Mouse (Mus musculus) kidney, postnatal 25 days (tissue): Measurements from ENCODE around the gene Nsd1.

Experiments
- DNase-seq, 2 experiments: peaks; one replicate each; pipeline ENCODE4 v3.0.0; 2021; ENCODE audit warnings: mixed read lengths in 2 of 2

The Nsd1 gene

DNA sequence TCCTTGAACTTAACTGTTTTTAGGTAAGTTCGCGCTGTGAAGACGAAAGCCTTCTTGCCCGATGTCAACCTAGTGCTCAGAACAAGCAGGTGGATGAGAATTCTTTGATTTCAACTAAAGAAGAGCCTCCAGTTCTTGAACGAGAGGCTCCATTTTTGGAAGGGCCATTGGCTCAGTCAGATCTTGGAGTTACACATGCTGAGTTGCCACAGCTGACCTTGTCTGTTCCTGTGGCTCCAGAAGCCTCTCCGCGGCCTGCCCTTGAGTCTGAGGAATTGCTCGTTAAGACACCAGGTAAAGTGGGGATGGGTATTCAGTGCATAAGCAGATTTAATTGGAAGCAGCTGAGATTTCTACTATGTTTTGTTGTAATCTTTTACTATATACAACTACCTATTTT, 51.9 kb downstream of the Nsd1 start:
- DNase-seq, result no peak

DNA sequence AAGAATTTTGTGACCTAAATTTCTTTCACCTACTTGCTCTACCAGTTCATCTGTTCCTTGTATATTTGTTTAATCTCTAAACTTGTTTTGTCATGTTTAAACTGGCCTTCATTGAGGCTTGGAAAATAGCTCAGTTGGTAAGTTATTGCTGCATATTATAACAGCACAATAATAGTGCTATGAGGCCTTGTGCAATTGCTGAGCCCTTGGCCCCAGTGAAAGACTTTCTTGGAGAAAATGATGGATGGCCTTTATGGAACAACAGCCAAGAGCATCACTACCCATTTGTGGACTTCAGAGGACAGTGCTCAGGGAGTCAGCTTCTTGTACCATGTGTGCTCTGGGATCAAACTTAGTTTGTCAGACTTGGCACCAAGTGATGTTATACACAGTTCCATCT, 52.5 kb downstream of the Nsd1 start:
- DNase-seq, result no peak

DNA sequence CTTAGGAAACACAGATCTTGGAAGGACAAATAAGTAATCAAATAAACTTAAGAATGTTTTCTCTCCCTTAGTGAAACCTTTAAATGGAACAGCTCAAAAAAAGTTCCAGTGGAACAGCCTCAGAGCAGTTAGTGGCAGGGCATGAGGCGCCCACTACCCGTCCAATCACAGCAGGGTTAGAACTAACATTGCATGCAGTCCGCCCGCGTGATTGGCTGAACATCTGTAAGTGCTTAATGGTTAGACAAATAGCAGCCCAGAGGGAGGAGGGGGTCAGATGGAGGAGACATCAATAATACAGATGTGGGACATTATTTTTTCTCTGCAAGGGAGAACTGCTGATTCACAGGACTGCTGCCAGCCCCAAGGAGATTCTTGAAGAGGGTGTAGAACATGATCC, 67.6 kb downstream of the Nsd1 start:
- no peak for DNase-seq

DNA sequence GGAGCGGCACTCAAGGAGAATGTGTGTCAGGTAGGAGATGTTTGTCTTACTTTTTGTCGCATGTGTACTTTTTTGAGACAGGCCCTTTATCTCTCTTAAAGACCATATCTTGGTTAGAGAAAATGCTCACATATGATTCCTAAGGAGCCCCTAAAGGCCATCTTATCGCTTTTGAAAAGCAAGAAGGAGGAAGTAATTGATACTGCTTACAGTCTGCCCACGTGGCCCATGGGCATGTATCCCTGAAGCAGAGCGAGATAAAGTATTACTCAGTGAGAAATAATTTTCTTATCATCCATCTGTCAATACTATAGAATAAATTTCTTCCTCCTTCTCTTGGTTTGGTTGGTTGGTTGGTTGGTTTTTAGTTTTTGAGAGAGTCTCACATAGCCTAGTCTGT, 68.1 kb downstream of the Nsd1 start:
- DNase-seq, result no peak

DNA sequence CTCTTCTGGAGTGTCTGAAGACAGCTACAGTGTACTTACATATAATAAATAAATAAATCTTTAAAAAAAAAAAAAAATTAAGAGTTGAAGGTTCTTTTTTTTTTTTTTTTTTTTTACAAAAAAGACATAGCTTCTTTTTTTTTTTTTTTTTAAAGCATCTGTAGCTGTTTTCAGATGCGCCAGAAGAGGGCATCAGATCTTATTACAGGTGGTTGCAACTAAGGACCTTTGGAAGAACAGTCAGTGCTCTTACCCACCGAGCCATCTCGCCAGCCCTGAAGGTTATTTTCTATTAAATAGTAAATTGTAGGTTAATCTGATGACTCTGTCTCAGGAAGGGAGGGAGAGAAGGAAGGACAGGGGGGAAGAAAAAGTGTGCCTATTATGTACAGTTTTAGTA, 79.3 kb downstream of the Nsd1 start:
- peak in 1 of 2 experiments; percentile 22 for DNase-seq

DNA sequence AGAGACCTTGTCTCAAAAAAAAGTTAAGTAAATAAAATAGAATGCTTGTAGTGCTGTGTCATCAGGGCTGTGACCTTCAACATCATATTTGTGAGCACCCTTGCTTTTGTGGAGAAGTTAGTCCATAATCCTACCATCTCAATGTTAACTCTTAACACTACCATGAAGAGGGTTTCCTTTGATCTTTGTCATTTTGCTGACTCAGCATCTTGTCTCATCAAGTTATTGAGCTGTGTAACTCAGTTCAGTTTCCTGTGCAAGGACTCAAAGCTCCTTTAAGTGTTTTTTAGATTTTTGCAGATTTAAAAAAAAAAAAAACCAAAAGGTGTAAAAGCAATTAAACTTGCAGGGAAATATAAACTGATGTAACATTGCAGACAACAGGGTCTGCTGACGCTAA, 87.2 kb downstream of the Nsd1 start:
- no peak for DNase-seq

DNA sequence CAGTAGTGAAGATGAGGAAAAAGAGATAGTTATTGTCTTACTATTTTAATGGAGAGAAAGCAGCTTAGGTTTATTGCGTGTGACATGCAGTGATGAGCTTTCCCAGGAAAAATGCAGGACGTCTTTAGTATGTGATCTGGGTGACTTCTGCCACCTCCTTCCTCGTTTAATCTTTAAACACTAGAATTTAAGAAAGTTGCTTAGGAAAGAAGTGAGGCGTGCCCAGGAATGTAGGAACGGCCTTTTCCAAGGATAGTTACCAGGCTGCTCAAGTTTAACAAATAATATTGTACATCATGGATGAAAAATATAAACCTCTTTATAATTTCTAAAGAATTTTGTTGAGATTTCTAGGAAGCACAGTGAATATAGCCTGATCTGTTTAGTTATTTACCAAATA, 91.3 kb downstream of the Nsd1 start:
- no peak for DNase-seq

DNA sequence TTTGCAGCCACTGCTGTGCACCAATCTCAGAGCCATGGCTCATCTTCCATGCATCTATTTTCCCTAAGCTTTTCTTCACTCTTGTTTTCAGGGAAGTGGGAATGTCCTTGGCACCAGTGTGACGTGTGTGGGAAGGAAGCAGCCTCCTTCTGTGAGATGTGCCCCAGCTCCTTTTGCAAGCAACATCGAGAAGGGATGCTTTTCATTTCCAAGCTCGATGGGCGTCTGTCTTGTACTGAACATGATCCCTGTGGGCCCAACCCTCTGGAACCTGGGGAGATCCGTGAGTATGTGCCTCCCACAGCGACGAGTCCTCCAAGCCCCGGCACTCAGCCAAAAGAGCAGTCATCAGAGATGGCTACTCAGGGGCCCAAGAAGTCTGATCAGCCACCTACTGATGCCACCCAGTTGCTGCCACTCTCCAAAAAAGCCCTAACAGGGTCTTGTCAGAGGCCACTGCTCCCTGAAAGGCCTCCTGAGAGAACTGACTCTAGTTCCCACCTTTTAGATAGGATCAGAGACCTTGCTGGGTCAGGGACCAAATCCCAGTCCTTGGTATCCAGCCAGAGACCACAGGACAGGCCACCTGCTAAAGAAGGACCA, 102.5 kb downstream of the Nsd1 start:
- no peak for DNase-seq

DNA sequence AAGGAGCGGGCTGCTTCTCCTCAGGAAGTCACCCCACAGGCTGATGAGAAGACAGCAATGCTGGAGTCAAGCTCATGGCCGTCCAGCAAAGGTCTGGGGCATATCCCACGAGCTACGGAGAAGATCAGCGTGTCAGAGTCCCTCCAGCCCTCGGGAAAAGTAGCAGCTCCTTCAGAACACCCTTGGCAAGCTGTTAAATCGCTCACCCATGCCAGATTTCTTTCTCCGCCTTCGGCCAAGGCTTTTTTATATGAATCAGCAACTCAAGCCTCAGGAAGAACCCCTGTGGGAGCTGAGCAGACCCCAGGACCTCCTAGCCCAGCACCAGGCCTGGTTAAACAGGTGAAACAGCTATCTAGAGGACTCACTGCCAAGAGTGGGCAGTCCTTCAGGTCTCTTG, 103.5 kb downstream of the Nsd1 start:
- DNase-seq, result no peak

DNA sequence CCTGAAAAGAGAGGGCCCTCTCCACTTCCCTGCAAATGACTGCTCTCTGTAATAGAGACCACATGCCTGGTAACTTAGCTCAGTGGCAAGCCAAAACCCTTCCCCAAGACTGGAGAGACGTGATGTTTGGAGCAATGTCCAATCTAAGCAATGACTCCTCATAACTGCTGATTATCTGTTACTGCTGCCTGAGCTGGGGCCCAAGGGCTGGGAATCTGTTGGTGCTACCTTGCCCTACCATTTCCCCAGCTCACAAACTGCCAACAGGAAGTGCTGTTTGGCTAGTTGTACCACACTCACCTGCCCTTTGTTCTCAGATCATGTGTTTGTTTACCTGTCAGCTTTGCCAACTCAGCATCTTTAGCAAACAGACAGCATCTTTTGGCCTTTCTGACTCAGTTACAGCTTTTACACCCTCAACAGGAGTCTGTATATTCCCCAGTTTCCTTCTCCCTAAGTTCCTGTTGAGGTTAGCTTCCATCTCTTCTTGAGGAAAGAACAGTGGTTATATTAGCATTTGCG, 105.4 kb downstream of the Nsd1 start:
- DNase-seq, result no peak

DNA sequence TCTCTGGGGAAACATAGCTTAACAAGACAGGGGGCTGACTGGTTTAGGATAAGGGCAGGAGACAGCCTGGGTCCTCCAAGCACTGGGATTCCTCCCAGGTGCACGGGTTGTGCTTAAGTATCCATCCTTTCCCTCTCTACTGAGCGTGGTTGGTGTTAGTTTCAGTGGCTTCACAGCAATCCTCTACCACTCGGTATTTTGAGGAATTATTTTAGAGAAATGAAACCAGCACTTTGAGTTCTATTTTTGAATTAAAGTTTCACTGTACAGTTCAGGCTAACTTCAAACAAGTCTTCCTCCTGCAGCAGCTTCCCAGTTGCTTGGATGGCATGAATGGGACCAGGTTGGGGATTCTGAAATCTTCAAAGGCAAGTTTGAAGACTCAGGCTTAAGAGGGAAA, 108.8 kb downstream of the Nsd1 start:
- no peak for DNase-seq

DNA sequence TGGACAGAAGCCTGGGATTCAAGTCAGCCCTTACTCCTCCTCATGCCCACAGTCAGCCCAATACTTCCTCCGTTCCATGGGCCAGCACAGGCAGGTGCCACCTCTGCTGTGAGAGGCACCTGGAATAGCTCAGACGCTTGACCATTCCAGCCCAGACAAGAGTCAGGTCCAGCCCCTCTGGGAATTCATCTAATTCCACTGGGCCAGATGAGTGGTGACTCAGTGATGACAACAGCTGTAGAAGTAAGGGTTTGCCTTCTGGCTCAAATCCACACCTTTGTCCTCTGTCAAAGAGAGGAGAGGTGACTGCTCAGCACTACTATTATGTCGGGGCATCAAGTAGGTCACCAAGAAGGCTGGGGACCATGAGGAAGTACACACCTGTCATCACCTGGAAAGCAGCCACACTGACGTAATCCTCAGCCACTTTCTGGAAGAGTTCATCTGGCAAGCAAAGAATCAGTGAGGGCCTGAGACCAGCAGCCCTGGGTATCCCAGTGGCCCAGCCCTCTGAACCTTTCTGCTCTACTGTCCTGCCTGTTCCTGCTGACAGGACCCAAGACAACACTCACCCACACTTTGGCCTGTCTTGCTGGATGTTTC, 110.5 kb downstream of the Nsd1 start, which contains the start of gene Prelid1:
Gene Prelid1 (plus strand): TSS at position 570 of the 603 bp plus-strand sequence.
- no peak for DNase-seq

DNA sequence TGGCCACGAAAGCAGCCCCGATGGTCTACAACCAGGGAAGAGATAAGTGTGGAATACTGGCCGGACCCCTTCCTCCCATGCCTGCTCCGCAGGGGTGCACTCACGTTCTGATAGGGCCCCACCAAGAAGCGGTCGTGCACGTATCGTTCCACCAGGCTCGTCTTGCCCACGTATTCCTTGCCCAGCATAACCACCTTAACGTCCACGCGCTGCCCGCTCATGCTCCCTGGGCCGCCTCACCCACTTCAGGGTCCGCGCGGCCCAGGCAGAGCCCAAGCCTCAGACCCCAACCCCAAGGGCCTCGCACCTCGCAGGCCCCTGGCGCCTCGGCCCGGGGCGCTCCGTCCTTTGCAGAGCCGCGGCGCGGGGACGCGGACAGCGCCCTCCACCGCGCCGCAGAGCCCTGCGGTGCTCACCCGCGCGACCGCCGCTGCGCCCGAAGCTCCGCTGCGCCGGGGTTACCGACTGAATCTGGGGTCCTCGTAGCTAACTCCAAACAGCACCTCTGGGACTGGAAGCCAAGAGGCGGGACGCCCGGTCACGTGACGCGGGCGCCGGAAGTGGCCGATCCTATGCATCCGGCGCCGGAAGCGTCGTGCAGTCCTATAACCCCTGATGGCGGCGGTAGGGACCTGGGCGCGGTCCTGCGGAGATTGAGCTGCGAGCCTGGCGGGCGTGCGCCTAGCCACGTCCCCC, 112.0 kb downstream of the Nsd1 start, which contains the start of gene Rab24:
Gene Rab24 (minus strand): TSS at position 513 of the 696 bp plus-strand sequence.
- DNase-seq, result peak; percentile 90 to 93

DNA sequence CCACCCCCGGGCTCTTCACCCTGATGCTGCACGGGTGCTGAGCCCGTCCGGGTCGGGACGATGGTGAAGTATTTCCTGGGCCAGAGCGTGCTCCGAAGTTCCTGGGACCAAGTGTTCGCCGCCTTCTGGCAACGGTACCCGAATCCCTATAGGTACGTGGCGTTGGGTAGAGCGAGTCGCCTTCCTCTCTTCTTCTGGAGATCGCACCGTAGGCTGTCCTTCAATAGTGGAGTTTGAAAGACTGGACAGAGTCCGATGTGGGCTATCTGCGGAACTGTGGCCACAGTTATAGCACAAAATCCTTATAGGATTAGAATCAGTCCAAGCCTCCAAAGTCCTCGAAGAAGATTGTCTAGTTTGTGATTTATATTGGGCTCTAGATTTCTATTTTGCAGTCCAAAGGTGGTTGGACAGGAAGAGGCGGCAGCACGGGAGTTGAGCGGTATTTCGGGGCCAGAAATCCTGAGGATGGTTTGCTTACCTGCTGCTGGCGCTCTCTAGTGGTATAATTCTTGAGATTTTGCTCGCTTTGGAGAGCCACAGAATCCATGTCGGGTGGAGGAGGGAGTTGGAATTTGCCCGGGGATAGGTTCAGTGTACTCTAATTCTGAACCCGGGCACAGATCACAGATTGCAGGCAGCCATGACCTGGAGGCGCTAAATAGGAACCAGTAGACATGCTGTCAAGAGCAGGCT, 112.7 kb downstream of the Nsd1 start:
- peak; percentile 71 to 83 for DNase-seq

DNA sequence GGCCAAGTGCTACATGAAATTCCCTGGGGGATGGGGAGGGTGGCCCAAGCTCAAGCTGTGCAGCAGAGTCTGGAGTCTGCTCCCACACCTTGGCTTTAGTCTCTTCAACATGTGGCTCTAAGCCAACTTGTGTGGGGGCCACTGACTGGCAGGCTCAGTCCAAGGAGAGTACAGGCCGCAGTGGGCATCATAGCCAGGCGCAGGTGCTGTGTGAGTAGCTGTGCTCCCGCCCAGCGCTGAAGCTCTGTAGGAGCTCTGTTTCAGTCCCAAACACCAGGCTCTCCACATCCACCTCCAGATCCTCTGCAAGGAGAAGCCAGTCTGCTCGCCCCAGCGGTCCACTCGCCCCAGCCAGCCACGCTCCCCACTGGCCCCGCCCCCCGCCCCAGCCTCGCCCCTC, 116.0 kb downstream of the Nsd1 start:
- no peak for DNase-seq

DNA sequence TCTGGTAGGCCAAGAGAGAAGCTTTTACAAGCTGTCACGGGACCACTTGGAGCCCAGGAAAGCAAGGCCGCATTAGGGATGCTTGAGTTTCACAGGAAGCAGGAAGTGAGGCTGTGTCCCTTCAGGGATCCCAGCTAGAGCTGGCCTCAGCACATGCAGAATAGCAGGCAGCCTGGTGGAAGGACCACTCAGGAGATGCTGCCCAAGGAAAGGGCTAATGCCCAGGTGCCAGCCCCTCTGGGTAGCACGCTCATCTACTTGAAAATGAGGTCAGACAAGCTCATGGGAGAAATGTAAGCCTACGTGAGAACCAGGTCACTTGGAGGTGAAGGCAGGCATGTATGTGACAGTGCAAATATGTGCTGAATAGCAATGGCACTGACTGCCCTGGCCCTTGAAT, 117.6 kb downstream of the Nsd1 start:
- DNase-seq, result no peak

DNA sequence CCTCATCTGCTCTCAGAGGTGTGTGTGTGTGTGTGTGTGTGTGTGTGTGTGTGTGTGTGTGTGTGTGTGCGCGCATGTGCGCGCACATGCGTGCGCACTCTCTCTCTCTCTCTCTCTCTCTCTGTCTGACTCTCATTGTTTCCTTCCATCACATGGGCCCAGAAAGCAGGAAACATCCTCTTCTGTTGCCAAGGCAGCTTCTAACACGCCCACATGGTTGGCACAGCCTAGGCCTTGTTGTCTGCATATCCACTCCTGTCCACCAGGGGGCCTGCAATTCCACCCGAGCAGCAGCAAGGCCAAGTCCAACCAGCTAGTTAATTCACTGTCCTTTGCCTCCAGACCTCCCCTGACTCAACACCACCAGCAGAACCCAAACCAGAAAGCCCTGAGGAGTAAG, 118.1 kb downstream of the Nsd1 start:
- DNase-seq, result peak; percentile 86 to 90

DNA sequence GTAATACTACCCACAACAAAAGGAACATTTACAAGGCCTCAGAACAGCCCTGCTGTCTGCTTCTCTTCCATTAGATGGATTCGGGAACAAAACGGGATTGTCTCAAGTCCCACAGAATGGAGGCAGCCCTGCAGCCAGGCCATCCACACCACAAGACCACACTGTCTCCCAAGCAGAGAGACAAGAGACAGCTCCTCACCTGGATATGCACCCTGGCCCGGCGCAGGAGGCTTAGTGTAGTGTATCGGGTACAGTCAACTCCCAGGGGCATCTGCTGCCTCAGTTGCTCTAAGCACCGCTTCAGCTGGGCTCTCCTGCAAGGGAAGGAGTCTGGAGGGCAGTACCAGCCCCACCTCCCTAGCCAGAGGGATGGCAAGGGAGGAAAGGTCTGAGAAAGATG, 118.6 kb downstream of the Nsd1 start:
- no peak for DNase-seq

DNA sequence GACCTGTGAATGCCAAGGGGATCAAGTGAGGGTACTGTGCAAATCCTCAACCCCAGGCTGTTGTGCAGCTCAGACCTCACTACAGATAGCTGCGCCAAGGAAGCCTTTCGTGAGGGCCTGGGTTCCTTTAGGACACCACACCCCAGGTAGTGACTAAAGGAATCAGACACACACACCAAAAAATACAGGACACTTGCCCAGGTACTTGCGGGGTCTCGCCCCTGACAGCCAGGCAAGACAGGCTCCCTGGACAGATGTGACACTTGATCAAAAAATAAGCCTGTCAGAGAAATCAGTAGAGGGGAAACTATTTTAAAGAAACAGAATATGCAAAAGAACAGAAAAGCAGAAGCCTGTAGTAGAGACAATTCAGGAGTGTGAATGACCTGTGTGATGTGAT, 119.1 kb downstream of the Nsd1 start:
- no peak for DNase-seq

DNA sequence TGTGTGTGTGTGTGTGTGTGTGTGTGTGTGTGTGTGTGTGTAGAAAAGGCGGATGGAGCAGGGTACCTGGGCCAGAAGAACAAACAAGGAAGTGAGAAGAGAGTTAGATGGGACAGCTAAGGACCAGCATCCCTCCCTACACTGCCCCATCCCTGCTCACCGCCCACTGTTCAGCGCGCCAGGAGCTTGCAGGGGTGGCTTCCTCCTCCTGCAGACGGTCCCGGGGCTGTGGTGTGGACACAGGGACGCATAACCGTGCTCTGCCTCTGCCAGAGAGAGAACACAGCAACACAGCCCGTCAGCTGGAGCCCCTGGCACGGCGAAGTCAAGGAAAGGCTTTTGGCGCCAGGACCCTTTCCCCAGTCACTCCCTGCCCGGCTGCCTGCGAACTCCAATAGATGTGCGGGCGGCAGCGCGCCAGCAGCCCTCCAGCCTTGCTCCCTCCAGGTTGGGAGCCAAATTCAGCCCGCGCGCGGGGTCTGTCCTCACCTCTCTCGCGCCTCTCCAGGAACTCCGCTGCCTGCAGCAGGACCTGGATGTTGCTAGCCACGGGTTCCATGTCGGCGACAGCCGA, 119.6 kb downstream of the Nsd1 start:
- DNase-seq, result no peak

DNA sequence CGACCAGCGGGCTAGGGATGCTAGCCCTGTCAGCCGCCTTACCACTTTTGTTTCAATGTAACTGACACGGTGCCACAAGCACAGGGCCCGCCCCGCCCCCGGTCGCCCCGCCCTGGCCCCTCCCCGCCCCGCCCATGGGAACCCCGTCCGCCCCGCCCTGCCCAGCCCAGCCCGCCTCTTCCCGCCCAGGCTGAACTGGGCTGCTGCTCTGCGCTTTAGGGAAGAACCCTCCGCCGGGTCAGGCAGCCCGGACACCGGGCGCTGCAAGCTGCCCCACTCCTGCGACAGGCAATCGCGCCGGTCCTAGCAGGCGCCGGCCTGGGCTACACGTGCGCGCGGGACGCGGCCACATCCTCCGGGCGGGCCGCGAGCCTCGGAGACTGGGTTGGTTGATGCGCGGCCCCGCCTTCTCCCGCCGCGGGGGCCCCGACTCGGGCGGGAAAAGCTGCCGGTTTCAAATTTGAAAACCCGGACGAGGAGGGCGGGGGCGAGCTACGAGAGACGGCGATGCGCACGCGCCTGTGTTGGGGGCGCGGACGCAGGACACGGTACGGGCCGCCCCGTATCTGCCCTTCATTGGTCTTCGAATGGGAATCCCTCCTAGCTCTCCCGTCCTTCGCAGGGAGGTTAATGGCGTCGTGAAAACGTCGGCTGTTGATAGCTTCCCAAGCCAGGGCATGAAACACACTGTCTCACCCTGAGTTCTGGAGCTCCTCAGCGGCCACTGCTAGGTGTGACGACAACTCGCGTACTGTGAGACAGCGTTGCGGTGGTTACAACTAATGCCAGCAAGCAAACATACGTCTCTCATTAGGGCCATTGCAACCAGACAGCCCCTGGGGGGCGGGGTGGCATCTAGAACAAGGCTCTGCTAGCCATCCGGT, 120.3 kb downstream of the Nsd1 start, which contains the start of gene Mxd3:
Gene Mxd3 (minus strand): TSS at position 141 of the 884 bp plus-strand sequence.
- peak; percentile 81 to 90 for DNase-seq
